Mouse (Mus musculus) hindbrain, embryonic 14.5 days (tissue): ENCODE data around the gene Ppl. TPM values are rescaled to one million over a fixed set of nuclear protein-coding genes. Genes with fewer than 3 reads are reported as not detected.

Experiments used
- ATAC-seq: fragments of 200-750 bp; cut with Nextera tagmentation; 2 replicates; pipeline ENCODE4 v1.8.0; 2017; ENCODE audit warnings: moderate number of reproducible peaks, mild to moderate bottlenecking, moderate TSS enrichment, moderate library complexity; ENCODE audit not compliant: low FRiP score
- DNase-seq: peaks from one replicate; pipeline ENCODE4 v3.0.0-alpha.2; 2015; ENCODE audit warnings: low spot score
- H3K27ac ChIP-seq: fragments of 300-500 bp; sonication (generic); 2 replicates; pipeline ENCODE4 v1.5.1; 2014; ENCODE audit warnings: mild to moderate bottlenecking, moderate library complexity
- H3K27me3 ChIP-seq: fragments of 300-500 bp; sonication (generic); 2 replicates; pipeline ENCODE4 v1.6.1; 2014; ENCODE audit warnings: mild to moderate bottlenecking, low read length, mixed read lengths; ENCODE audit not compliant: control insufficient read depth, insufficient read depth
- H3K36me3 ChIP-seq: fragments of 300-500 bp; sonication (generic); replicated peaks from 2 replicates; pipeline ENCODE4 v1.6.1; 2014; ENCODE audit not compliant: control insufficient read depth, insufficient read depth
- H3K4me1 ChIP-seq: fragments of 300-500 bp; sonication (generic); replicated peaks from 2 replicates; pipeline ENCODE4 v1.6.1; 2014; ENCODE audit warnings: antibody characterized with exemption, low read length, mixed read lengths; ENCODE audit not compliant: control insufficient read depth, insufficient read depth
- H3K4me2 ChIP-seq: fragments of 300-500 bp; sonication (generic); replicated peaks from 2 replicates; pipeline ENCODE4 v1.6.1; 2014; ENCODE audit warnings: mild to moderate bottlenecking, moderate library complexity
- H3K4me3 ChIP-seq: fragments of 300-500 bp; sonication (generic); replicated peaks from 2 replicates; pipeline ENCODE4 v1.5.1; 2014; ENCODE audit warnings: mild to moderate bottlenecking, low read length
- H3K9ac ChIP-seq: fragments of 300-500 bp; sonication (generic); 2 replicates; pipeline ENCODE4 v1.6.1; 2014
- H3K9me3 ChIP-seq: fragments of 300-500 bp; sonication (generic); 2 replicates; pipeline ENCODE4 v1.6.1; 2016; ENCODE audit warnings: low read length; ENCODE audit not compliant: control insufficient read depth
- WGBS: fragments of 180-500 bp; shearing (Covaris S2); extraction: QIAGEN DNeasy Blood & Tissue Kit; methylation state at CpG from one replicate; pipeline ENCODE4 v1.1.7; 2014; 5-methylcytosine and 5-hydroxymethylcytosine counted together
- polyA plus RNA-seq: library from polyadenylated mRNA; unstranded; fragments of >200 nt; fragmentation: Nextera tagmentation; extraction: Ambion mirVana; gene quantifications from 2 replicates; pipeline ENCODE4 v1.2.1, GENCODE M21; 2014

The Ppl gene
- polyA plus RNA-seq, 1 experiment from 2014 or later: 0.29 TPM

GRCm38 (mm10) chr16:5071974-5072373 is 60.2 kb downstream of the Ppl start:
- Histone ChIP-seq H3K27me3 (no peaks in the 10 kb centered on the region), H3K4me1 (no peaks in the 10 kb centered on the region), H3K4me2 (no peak overlapping the region), H3K9me3 (no peaks in the 10 kb centered on the region), H3K9ac (no peak overlapping the region), H3K4me3 (no peak overlapping the region), H3K27ac (no peak overlapping the region), H3K36me3 (peaks cover 95% of the 10 kb centered on the region)
- ATAC-seq (no peak), DNase-seq (no peak)
- WGBS: 98% methylated on average over 7 of the region's 7 CpGs

- DNase-seq (no peak), ATAC-seq (no peak)
- 88% methylated on average over 3 of the region's 3 CpGs for WGBS
- H3K4me2 ChIP-seq: no peak overlapping the region
- H3K9me3 ChIP-seq: no peaks in the 10 kb centered on the region
- H3K4me1 ChIP-seq: no peaks in the 10 kb centered on the region
- H3K4me3 ChIP-seq: no peak overlapping the region
- H3K9ac ChIP-seq: no peak overlapping the region
- peaks cover 93% of the 10 kb centered on the region for H3K36me3 ChIP-seq
- no peak overlapping the region for H3K27ac ChIP-seq
- H3K27me3 ChIP-seq: no peaks in the 10 kb centered on the region
Measured at GRCm38 (mm10) chr16:5070321-5070720, 61.9 kb downstream of the Ppl start.

DNA sequence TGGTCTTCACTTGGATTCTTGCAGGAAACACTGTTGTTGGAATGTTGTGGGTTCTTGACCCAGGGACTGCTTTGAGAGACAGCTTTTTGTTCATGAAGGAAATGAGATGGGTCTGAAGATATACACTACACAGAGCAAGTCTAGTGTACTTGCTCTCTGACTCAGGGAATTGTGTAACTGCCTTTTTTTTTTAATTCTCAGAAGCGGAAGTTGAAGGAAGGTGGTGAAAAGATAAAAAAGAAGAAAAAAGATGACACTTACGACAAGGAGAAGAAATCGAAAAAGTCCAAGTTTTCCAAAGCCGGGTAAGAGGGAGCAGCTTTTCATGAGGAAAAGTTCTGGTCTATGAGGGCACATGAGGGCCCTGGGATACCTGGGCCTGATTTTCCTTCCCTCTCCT is 68.7 kb downstream of the Ppl start:
- Histone ChIP-seq H3K36me3 (peaks cover 82% of the 10 kb centered on the region), H3K27ac (no peak overlapping the region), H3K4me1 (no peaks in the 10 kb centered on the region), H3K27me3 (no peaks in the 10 kb centered on the region), H3K9ac (no peak overlapping the region), H3K4me3 (no peak overlapping the region), H3K4me2 (no peak overlapping the region), H3K9me3 (no peaks in the 10 kb centered on the region)
- no peak for DNase-seq
- no peak for ATAC-seq
- WGBS: 97% methylated on average over 4 of the region's 4 CpGs

GRCm38 (mm10) chr16:5058114-5058513 is 74.1 kb downstream of the Ppl start:
- Histone ChIP-seq H3K4me2 (no peak overlapping the region), H3K9me3 (no peaks in the 10 kb centered on the region), H3K4me3 (no peak overlapping the region), H3K9ac (no peak overlapping the region), H3K36me3 (peaks cover 76% of the 10 kb centered on the region), H3K27me3 (no peaks in the 10 kb centered on the region), H3K4me1 (no peaks in the 10 kb centered on the region), H3K27ac (no peak overlapping the region)
- ATAC-seq (no peak), DNase-seq (no peak)
- 82% methylated on average over 1 of the region's 1 CpGs for WGBS

GRCm38 (mm10) chr16:5050251-5051110 is 81.7 kb downstream of the Ppl start:
- H3K9me3 ChIP-seq: no peaks in the 10 kb centered on the region
- peak overlapping the region; percentile 95 for H3K4me2 ChIP-seq
- under 1% methylated on average over 72 of the region's 78 CpGs for WGBS
- H3K4me1 ChIP-seq: peaks cover 35% of the 10 kb centered on the region
- H3K36me3 ChIP-seq: peaks cover 47% of the 10 kb centered on the region
- no peaks in the 10 kb centered on the region for H3K27me3 ChIP-seq
- H3K27ac ChIP-seq: peak overlapping the region; percentile 96
- ATAC-seq (peak; percentile 70), DNase-seq (peak; percentile 50)
- H3K4me3 ChIP-seq: peak overlapping the region; percentile 95
- peak overlapping the region; percentile 80 for H3K9ac ChIP-seq

DNA sequence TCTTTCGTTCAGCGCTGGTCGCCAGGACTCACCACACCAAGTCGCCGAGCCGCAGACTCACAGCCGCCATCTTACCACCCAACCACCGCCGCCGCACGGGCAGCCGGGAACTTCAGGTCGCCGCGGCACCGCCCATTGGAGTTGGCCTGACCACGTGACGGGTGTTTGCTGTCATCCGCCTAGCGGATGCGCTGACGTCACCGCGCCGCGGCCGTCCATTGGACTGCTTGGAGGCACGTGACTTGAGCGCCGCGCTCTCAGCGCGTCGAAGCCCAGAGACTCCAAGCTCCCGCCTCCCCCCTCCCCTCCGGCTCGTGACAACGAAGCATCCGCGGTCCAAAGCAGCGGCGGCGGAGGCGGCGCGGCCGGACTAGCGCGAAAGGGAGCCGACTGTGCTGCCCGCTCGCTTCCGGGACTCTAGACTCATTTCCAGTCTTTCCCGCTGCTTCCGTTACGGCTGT is 82.4 kb downstream of the Ppl start, which contains the start of the genes Glyr1 and Ubn1:
Glyr1 (minus strand) TSS at position 90 of the 461 bp plus-strand sequence.
Ubn1 (plus strand) TSS at position 284 of the 461 bp plus-strand sequence.
- Histone ChIP-seq H3K9ac (peak within 1 kb of the TSS; percentile 94), H3K27ac (peak within 1 kb of the TSS; percentile 96), H3K4me3 (peak within 1 kb of the TSS; percentile 95), H3K36me3 (peaks cover 47% of the 10 kb centered on the region), H3K27me3 (no peaks in the 10 kb centered on the region), H3K9me3 (no peaks in the 10 kb centered on the region), H3K4me1 (peaks cover 35% of the 10 kb centered on the region), H3K4me2 (peak within 1 kb of the TSS; percentile 95)
- WGBS: under 1% methylated on average over 46 of the region's 56 CpGs
- peak; percentile 100 for ATAC-seq
- peak; percentile 99 for DNase-seq

DNA sequence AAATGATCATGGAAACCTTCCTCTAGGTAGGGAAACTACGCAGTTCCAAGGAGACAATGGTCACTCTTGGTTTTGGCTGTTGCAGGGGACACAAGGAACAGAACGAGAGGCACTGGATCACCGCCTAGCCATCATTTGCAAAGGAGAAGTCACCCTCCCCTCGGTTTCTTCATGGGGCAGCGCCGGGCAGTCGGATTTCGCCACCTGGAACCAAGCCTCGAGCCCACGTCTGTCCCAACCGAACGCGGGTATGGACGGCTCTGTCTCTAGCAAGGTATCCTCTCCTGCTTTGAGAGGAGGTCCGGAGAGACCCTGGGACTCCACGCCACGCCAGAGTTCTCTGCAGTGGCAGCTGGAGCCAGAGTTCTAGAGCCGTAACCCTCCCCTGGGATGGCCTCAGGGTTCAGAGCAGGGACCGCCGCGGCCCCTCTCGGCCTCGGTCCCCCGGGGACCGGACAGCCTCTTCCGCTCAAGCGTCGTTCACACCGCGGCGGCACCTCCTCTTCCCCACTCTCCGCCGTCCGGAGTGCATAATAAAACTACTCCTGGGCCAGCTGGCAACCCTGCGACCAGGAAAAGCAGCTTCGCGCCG is 82.9 kb downstream of the Ppl start:
- H3K27me3 ChIP-seq: no peaks in the 10 kb centered on the region
- DNase-seq: no peak

DNA sequence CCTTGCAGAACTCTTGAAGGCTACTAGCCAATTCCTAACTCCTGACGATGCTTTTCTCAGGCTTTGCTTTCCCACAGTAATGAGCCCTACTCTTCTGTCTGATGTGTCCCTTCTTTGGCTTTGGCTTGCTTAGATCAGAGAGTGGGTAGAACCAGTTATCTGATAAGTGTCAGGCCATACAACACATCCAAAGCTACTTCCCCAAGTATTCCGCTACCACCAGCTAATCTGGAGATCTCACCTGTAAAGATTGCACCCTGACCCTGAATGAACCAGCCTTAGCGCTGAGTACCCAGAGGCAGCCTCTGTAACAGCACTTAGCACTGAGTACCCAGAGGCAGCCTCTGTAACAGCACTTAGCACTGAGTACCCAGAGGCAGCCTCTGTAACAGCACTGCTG is 86.9 kb downstream of the Ppl start:
- Histone ChIP-seq H3K4me3 (no peak overlapping the region), H3K9ac (no peak overlapping the region), H3K27me3 (no peaks in the 10 kb centered on the region), H3K36me3 (peaks cover 75% of the 10 kb centered on the region), H3K4me1 (peaks cover 18% of the 10 kb centered on the region), H3K4me2 (no peak overlapping the region), H3K9me3 (no peaks in the 10 kb centered on the region), H3K27ac (no peak overlapping the region)
- ATAC-seq (no peak), DNase-seq (no peak)
- WGBS: 100% methylated on average over 3 of the region's 3 CpGs

More for the DNA sequence above, 82.9 kb downstream of the Ppl start:
- WGBS: under 1% methylated on average over 38 of the region's 38 CpGs
- Histone ChIP-seq H3K4me3 (peak overlapping the region; percentile 95), H3K4me1 (peaks cover 35% of the 10 kb centered on the region), H3K4me2 (peak overlapping the region; percentile 82), H3K27ac (peak overlapping the region; percentile 90), H3K9me3 (no peaks in the 10 kb centered on the region), H3K36me3 (peaks cover 52% of the 10 kb centered on the region), H3K9ac (peak overlapping the region; percentile 94)
- peak; percentile 41 for ATAC-seq

- WGBS: 73% methylated on average over 5 of the region's 5 CpGs
- H3K27ac ChIP-seq: no peak overlapping the region
- no peaks in the 10 kb centered on the region for H3K4me1 ChIP-seq
- no peaks in the 10 kb centered on the region for H3K27me3 ChIP-seq
- no peak overlapping the region for H3K4me3 ChIP-seq
- H3K9me3 ChIP-seq: no peaks in the 10 kb centered on the region
- H3K36me3 ChIP-seq: peaks cover 97% of the 10 kb centered on the region
- no peak overlapping the region for H3K9ac ChIP-seq
- no peak for ATAC-seq
- H3K4me2 ChIP-seq: no peak overlapping the region
- no peak for DNase-seq
Measured at GRCm38 (mm10) chr16:5036649-5037234, 95.5 kb downstream of the Ppl start.
